Mouse (Mus musculus): ENCODE data around the gene Mapk8ip1. TPM values are rescaled to one million over a fixed set of nuclear protein-coding genes. Genes with fewer than 3 reads are reported as not detected.
A peak's percentile ranks its signal among the peaks of the same experiment; 100 is the strongest.

The Mapk8ip1 gene
- polyA plus RNA-seq, 1 experiment from 2014 or later: 2.6 TPM

- DNase-seq: no peak
- 7% methylated on average over 12 of the region's 12 CpGs for WGBS (ENCODE audit: insufficient replicate concordance)
- H3K27me3 ChIP-seq (ENCODE audit: insufficient read depth, low read length): no peaks in the 10 kb centered on the region
Observed at GRCm38 (mm10) chr2:92434375-92434745, 33.3 kb upstream of the Mapk8ip1 start.

GRCm38 (mm10) chr2:92433578-92434374, 32.7 kb upstream of the Mapk8ip1 start, which contains the start of gene Cry2:
Cry2 (minus strand) TSS chr2:92434043.
- Histone ChIP-seq H3K27me3 (ENCODE audit: insufficient read depth, low read length) (no peaks in the 10 kb centered on the region), H3K9ac (replicated peaks) (peak within 1 kb of the TSS; percentile 86), H3K36me3 (replicated peaks; ENCODE audit: insufficient read depth, low read length) (peaks cover 2% of the 10 kb centered on the region; the same call in 1 of the 2 replicates), H3K27ac (ENCODE audit: low read depth) (peak within 1 kb of the TSS; percentile 92), H3K4me3 (ENCODE audit: low read depth, low read length) (peak within 1 kb of the TSS; percentile 80), H3K4me1 (ENCODE audit: insufficient read depth) (peaks cover 40% of the 10 kb centered on the region), H3K4me2 (ENCODE audit: low read depth, low read length) (peak within 1 kb of the TSS; percentile 95), H3K9me3 (ENCODE audit: low read length) (no peaks in the 10 kb centered on the region)
- WGBS (ENCODE audit: insufficient replicate concordance): 0% methylated on average over 41 of the region's 76 CpGs
- ATAC-seq (peak; percentile 92), DNase-seq (peak; percentile 100)
- TF ChIP-seq EP300 (IDR thresholded peaks at IDR 0.05; ENCODE audit: low read depth) (no peak; the same call in 1 of the 2 replicates), CTCF (IDR thresholded peaks at IDR 0.05; ENCODE audit: low read depth) (no peak)

More at GRCm38 (mm10) chr2:92434375-92434745, 33.3 kb upstream of the Mapk8ip1 start:
- peak overlapping the region; percentile 80 for H3K4me3 ChIP-seq (ENCODE audit: low read depth, low read length)
- peak overlapping the region; percentile 53; the same call in 1 of the 2 replicates for H3K9ac ChIP-seq (replicated peaks)
- H3K27ac ChIP-seq (ENCODE audit: low read depth): peak overlapping the region; percentile 66
- H3K9me3 ChIP-seq (ENCODE audit: low read length): no peaks in the 10 kb centered on the region
- peak overlapping the region; percentile 95 for H3K4me2 ChIP-seq (ENCODE audit: low read depth, low read length)
- no peak for ATAC-seq
- H3K36me3 ChIP-seq (replicated peaks; ENCODE audit: insufficient read depth, low read length): peaks cover 2% of the 10 kb centered on the region; the same call in 1 of the 2 replicates
- no peak; the same call in 1 of the 2 replicates for TF ChIP-seq EP300 (IDR thresholded peaks at IDR 0.05; ENCODE audit: low read depth)
- TF ChIP-seq CTCF (IDR thresholded peaks at IDR 0.05; ENCODE audit: low read depth): no peak
- H3K4me1 ChIP-seq (ENCODE audit: insufficient read depth): peaks cover 34% of the 10 kb centered on the region

- Histone ChIP-seq H3K9ac (replicated peaks) (peak overlapping the region; percentile 86), H3K4me2 (ENCODE audit: low read depth, low read length) (peak overlapping the region; percentile 95), H3K27ac (ENCODE audit: low read depth) (peak overlapping the region; percentile 92), H3K4me1 (ENCODE audit: insufficient read depth) (peaks cover 45% of the 10 kb centered on the region), H3K9me3 (ENCODE audit: low read length) (no peaks in the 10 kb centered on the region), H3K27me3 (ENCODE audit: insufficient read depth, low read length) (no peaks in the 10 kb centered on the region), H3K4me3 (ENCODE audit: low read depth, low read length) (peak overlapping the region; percentile 80), H3K36me3 (replicated peaks; ENCODE audit: insufficient read depth, low read length) (peaks cover 2% of the 10 kb centered on the region; the same call in 1 of the 2 replicates)
- no peak for TF ChIP-seq CTCF (IDR thresholded peaks at IDR 0.05; ENCODE audit: low read depth)
- no peak; the same call in 1 of the 2 replicates for TF ChIP-seq EP300 (IDR thresholded peaks at IDR 0.05; ENCODE audit: low read depth)
- 33% methylated on average over 17 of the region's 17 CpGs for WGBS (ENCODE audit: insufficient replicate concordance)
- peak; percentile 48 for ATAC-seq
- DNase-seq: peak; percentile 86
Observed at GRCm38 (mm10) chr2:92432299-92433295, 31.5 kb upstream of the Mapk8ip1 start.

- peaks cover 3% of the 10 kb centered on the region for H3K36me3 ChIP-seq (replicated peaks; ENCODE audit: insufficient read depth, low read length)
- H3K4me2 ChIP-seq (ENCODE audit: low read depth, low read length): peak overlapping the region; percentile 95
- peak overlapping the region; percentile 80 for H3K4me3 ChIP-seq (ENCODE audit: low read depth, low read length)
- no peak for TF ChIP-seq CTCF (IDR thresholded peaks at IDR 0.05; ENCODE audit: low read depth)
- no peak for TF ChIP-seq EP300 (IDR thresholded peaks at IDR 0.05; ENCODE audit: low read depth)
- H3K9me3 ChIP-seq (ENCODE audit: low read length): no peaks in the 10 kb centered on the region
- peaks cover 45% of the 10 kb centered on the region for H3K4me1 ChIP-seq (ENCODE audit: insufficient read depth)
- H3K27me3 ChIP-seq (ENCODE audit: insufficient read depth, low read length): no peaks in the 10 kb centered on the region
- ATAC-seq (no peak), DNase-seq (no peak)
- H3K27ac ChIP-seq (ENCODE audit: low read depth): peak overlapping the region; percentile 92
- 52% methylated on average over 11 of the region's 11 CpGs for WGBS (ENCODE audit: insufficient replicate concordance)
- H3K9ac ChIP-seq (replicated peaks): peak overlapping the region; percentile 86
Observed at GRCm38 (mm10) chr2:92431611-92432179, 30.6 kb upstream of the Mapk8ip1 start.

- Histone ChIP-seq H3K9me3 (ENCODE audit: low read length) (no peaks in the 10 kb centered on the region), H3K27me3 (ENCODE audit: insufficient read depth, low read length) (no peaks in the 10 kb centered on the region), H3K27ac (ENCODE audit: low read depth) (peak overlapping the region; percentile 92), H3K4me1 (ENCODE audit: insufficient read depth) (peaks cover 45% of the 10 kb centered on the region), H3K4me2 (ENCODE audit: low read depth, low read length) (peak overlapping the region; percentile 95), H3K4me3 (ENCODE audit: low read depth, low read length) (peak overlapping the region; percentile 80), H3K36me3 (replicated peaks; ENCODE audit: insufficient read depth, low read length) (peaks cover 9% of the 10 kb centered on the region), H3K9ac (replicated peaks) (peak overlapping the region; percentile 86)
- no peak for TF ChIP-seq EP300 (IDR thresholded peaks at IDR 0.05; ENCODE audit: low read depth)
- TF ChIP-seq CTCF (IDR thresholded peaks at IDR 0.05; ENCODE audit: low read depth): no peak
- WGBS (ENCODE audit: insufficient replicate concordance): 57% methylated on average over 21 of the region's 21 CpGs
- DNase-seq (peak; percentile 53), ATAC-seq (no peak)
Observed at GRCm38 (mm10) chr2:92430723-92431541, 29.9 kb upstream of the Mapk8ip1 start.

Data from liver, postnatal 0 days (tissue).